Mouse (Mus musculus) embryonic facial prominence, embryonic 14.5 days (tissue): ENCODE data around the gene Vsir. TPM values are rescaled to one million over a fixed set of nuclear protein-coding genes. Genes with fewer than 3 reads are reported as not detected.

Experiments
- ATAC-seq: fragments of 200-750 bp; cut with Nextera tagmentation; 2 replicates; pipeline ENCODE4 v1.8.0; 2017; ENCODE audit warnings: low read depth, moderate number of reproducible peaks, moderate TSS enrichment
- DNase-seq: peaks from one replicate; pipeline ENCODE4 v3.0.0-alpha.2; 2015; ENCODE audit warnings: low spot score
- H3K27ac ChIP-seq: fragments of 300-500 bp; sonication (generic); replicated peaks from 2 replicates; pipeline ENCODE4 v1.5.1; 2014; ENCODE audit warnings: low read depth, mild to moderate bottlenecking, low read length, moderate library complexity
- H3K27me3 ChIP-seq: fragments of 300-500 bp; sonication (generic); replicated peaks from 2 replicates; pipeline ENCODE4 v1.6.1; 2014; ENCODE audit warnings: low read length; ENCODE audit not compliant: control insufficient read depth, insufficient read depth
- H3K36me3 ChIP-seq: fragments of 300-500 bp; sonication (generic); 2 replicates; pipeline ENCODE4 v1.6.1; 2014; ENCODE audit warnings: low read length, mixed read lengths; ENCODE audit not compliant: control insufficient read depth, insufficient read depth
- H3K4me1 ChIP-seq: fragments of 300-500 bp; sonication (generic); 2 replicates; pipeline ENCODE4 v1.6.1; 2014; ENCODE audit warnings: antibody characterized with exemption, low read length; ENCODE audit not compliant: control insufficient read depth, insufficient read depth
- H3K4me2 ChIP-seq: fragments of 300-500 bp; sonication (generic); 2 replicates; pipeline ENCODE4 v1.6.1; 2014; ENCODE audit warnings: low read depth, mild to moderate bottlenecking, low read length, moderate library complexity, mixed read lengths
- H3K4me3 ChIP-seq: fragments of 300-500 bp; sonication (generic); 2 replicates; pipeline ENCODE4 v1.5.1; 2014; ENCODE audit warnings: low read depth, mild to moderate bottlenecking, low read length
- H3K9ac ChIP-seq: fragments of 300-500 bp; sonication (generic); 2 replicates; pipeline ENCODE4 v1.6.1; 2014; ENCODE audit warnings: low read depth, mild to moderate bottlenecking, low read length, moderate library complexity, mixed read lengths
- H3K9me3 ChIP-seq: fragments of 300-500 bp; sonication (generic); 2 replicates; pipeline ENCODE4 v1.6.1; 2016; ENCODE audit warnings: low read length; ENCODE audit not compliant: control insufficient read depth
- WGBS: fragments of 180-500 bp; shearing (Covaris S2); extraction: QIAGEN DNeasy Blood & Tissue Kit; methylation state at CpG from one replicate; pipeline ENCODE4 v1.1.7; 2014; 5-methylcytosine and 5-hydroxymethylcytosine counted together
- polyA plus RNA-seq: library from polyadenylated mRNA; unstranded; fragments of >200 nt; fragmentation: Nextera tagmentation; extraction: Ambion mirVana; gene quantifications from 2 replicates; pipeline ENCODE4 v1.2.1, GENCODE M21; 2014

The Vsir gene
- polyA plus RNA-seq, 1 experiment from 2014 or later, result 5.5 TPM

- 86% methylated on average over 6 of the region's 7 CpGs for WGBS
- Histone ChIP-seq H3K9ac (no peak overlapping the region), H3K4me3 (no peak overlapping the region), H3K27ac (no peak overlapping the region), H3K27me3 (no peaks in the 10 kb centered on the region), H3K4me2 (no peak overlapping the region), H3K9me3 (no peaks in the 10 kb centered on the region), H3K4me1 (0 out of 2 replicates have a peak, but pooled peaks cover 4% of the 10 kb centered on the region), H3K36me3 (no peaks in the 10 kb centered on the region)
- DNase-seq (no peak), ATAC-seq (no peak)
These were observed 12.1 kb upstream of the Vsir start for GRCm38 (mm10) chr10:60334583-60334982.

GRCm38 (mm10) chr10:60335021-60335420 is 11.6 kb upstream of the Vsir start:
- 97% methylated on average over 4 of the region's 4 CpGs for WGBS

GRCm38 (mm10) chr10:60341528-60341927 is 5.1 kb upstream of the Vsir start:
- 73% methylated on average over 9 of the region's 9 CpGs for WGBS
- ATAC-seq (no peak), DNase-seq (no peak)
- no peak overlapping the region for H3K4me3 ChIP-seq
- H3K4me1 ChIP-seq, result peaks cover 5% of the 10 kb centered on the region
- no peaks in the 10 kb centered on the region for H3K9me3 ChIP-seq
- H3K9ac ChIP-seq, result no peak overlapping the region
- no peak overlapping the region for H3K27ac ChIP-seq
- H3K27me3 ChIP-seq, result no peaks in the 10 kb centered on the region
- H3K4me2 ChIP-seq, result no peak overlapping the region
- no peaks in the 10 kb centered on the region for H3K36me3 ChIP-seq

More at GRCm38 (mm10) chr10:60335021-60335420, 11.6 kb upstream of the Vsir start:
- H3K4me2 ChIP-seq, result no peak overlapping the region
- H3K27me3 ChIP-seq, result no peaks in the 10 kb centered on the region
- H3K4me1 ChIP-seq, result no peaks in the 10 kb centered on the region
- no peaks in the 10 kb centered on the region for H3K36me3 ChIP-seq
- H3K9ac ChIP-seq, result no peak overlapping the region
- no peak overlapping the region for H3K4me3 ChIP-seq
- no peak for ATAC-seq
- no peak for DNase-seq
- no peaks in the 10 kb centered on the region for H3K9me3 ChIP-seq
- no peak overlapping the region for H3K27ac ChIP-seq

GRCm38 (mm10) chr10:60344111-60344510 is 2.5 kb upstream of the Vsir start:
- 72% methylated on average over 3 of the region's 3 CpGs for WGBS

GRCm38 (mm10) chr10:60346056-60346455 is 595 bp upstream of the Vsir start:
- Histone ChIP-seq H3K9ac (peak overlapping the region; percentile 54; the same call in 1 of the 2 replicates), H3K36me3 (no peaks in the 10 kb centered on the region), H3K9me3 (no peaks in the 10 kb centered on the region), H3K4me2 (peak overlapping the region; percentile 58; the same call in 1 of the 2 replicates), H3K4me1 (peaks cover 18% of the 10 kb centered on the region), H3K27me3 (no peaks in the 10 kb centered on the region), H3K4me3 (no peak overlapping the region), H3K27ac (no peak overlapping the region)
- no peak for DNase-seq
- WGBS, result 79% methylated on average over 4 of the region's 4 CpGs
- ATAC-seq, result no peak

More at GRCm38 (mm10) chr10:60344111-60344510, 2.5 kb upstream of the Vsir start:
- no peaks in the 10 kb centered on the region for H3K27me3 ChIP-seq
- H3K4me3 ChIP-seq, result no peak overlapping the region
- no peaks in the 10 kb centered on the region for H3K9me3 ChIP-seq
- ATAC-seq (no peak), DNase-seq (no peak)
- H3K9ac ChIP-seq, result no peak overlapping the region
- peaks cover 13% of the 10 kb centered on the region for H3K4me1 ChIP-seq
- no peak overlapping the region for H3K4me2 ChIP-seq
- no peak overlapping the region for H3K27ac ChIP-seq
- no peaks in the 10 kb centered on the region for H3K36me3 ChIP-seq

GRCm38 (mm10) chr10:60347768-60348610 is 1.3 kb downstream of the Vsir start:
- H3K9me3 ChIP-seq, result no peaks in the 10 kb centered on the region
- no peak for DNase-seq
- WGBS, result 47% methylated on average over 8 of the region's 9 CpGs
- H3K4me3 ChIP-seq, result 0 out of 2 replicates have a peak overlapping the region, but pooled peaks have one; percentile 3
- no peaks in the 10 kb centered on the region for H3K36me3 ChIP-seq
- peak overlapping the region; percentile 58; the same call in 1 of the 2 replicates for H3K4me2 ChIP-seq
- H3K9ac ChIP-seq, result no peak overlapping the region
- H3K4me1 ChIP-seq, result peaks cover 34% of the 10 kb centered on the region
- no peak for ATAC-seq
- no peak overlapping the region for H3K27ac ChIP-seq
- no peaks in the 10 kb centered on the region for H3K27me3 ChIP-seq

GRCm38 (mm10) chr10:60349056-60349455 is 2.4 kb downstream of the Vsir start:
- Histone ChIP-seq H3K4me3 (no peak overlapping the region), H3K4me2 (no peak overlapping the region), H3K36me3 (no peaks in the 10 kb centered on the region), H3K9me3 (no peaks in the 10 kb centered on the region), H3K27me3 (no peaks in the 10 kb centered on the region), H3K27ac (no peak overlapping the region), H3K9ac (no peak overlapping the region), H3K4me1 (peaks cover 37% of the 10 kb centered on the region)
- DNase-seq (peak; percentile 49), ATAC-seq (no peak)
- 36% methylated on average over 6 of the region's 6 CpGs for WGBS

GRCm38 (mm10) chr10:60349644-60350043 is 3.0 kb downstream of the Vsir start:
- H3K4me2 ChIP-seq, result no peak overlapping the region
- no peak overlapping the region for H3K9ac ChIP-seq
- H3K27me3 ChIP-seq, result no peaks in the 10 kb centered on the region
- no peak overlapping the region for H3K4me3 ChIP-seq
- 80% methylated on average over 5 of the region's 5 CpGs for WGBS
- no peaks in the 10 kb centered on the region for H3K9me3 ChIP-seq
- H3K36me3 ChIP-seq, result no peaks in the 10 kb centered on the region
- H3K27ac ChIP-seq, result peak overlapping the region; percentile 28; the same call in 1 of the 2 replicates
- no peak for DNase-seq
- peaks cover 37% of the 10 kb centered on the region for H3K4me1 ChIP-seq
- ATAC-seq, result no peak
